Mouse (Mus musculus): ENCODE data around the gene Polm.
"Not testable (repeated sequence)": the region's sequence is repeated elsewhere in the genome, so short reads cannot be mapped to it uniquely, and the experiment has no call there.

Gene Polm

GRCm38 (mm10) chr11:5855481-5855880 lies 17.7 kb upstream of the Polm start:
- no peak for DNase-seq (ENCODE audit: low read depth, low spot score)

- no peak for DNase-seq (ENCODE audit: low read depth, low spot score)
Observed at GRCm38 (mm10) chr11:5852314-5852713, 14.5 kb upstream of the Polm start.

DNA sequence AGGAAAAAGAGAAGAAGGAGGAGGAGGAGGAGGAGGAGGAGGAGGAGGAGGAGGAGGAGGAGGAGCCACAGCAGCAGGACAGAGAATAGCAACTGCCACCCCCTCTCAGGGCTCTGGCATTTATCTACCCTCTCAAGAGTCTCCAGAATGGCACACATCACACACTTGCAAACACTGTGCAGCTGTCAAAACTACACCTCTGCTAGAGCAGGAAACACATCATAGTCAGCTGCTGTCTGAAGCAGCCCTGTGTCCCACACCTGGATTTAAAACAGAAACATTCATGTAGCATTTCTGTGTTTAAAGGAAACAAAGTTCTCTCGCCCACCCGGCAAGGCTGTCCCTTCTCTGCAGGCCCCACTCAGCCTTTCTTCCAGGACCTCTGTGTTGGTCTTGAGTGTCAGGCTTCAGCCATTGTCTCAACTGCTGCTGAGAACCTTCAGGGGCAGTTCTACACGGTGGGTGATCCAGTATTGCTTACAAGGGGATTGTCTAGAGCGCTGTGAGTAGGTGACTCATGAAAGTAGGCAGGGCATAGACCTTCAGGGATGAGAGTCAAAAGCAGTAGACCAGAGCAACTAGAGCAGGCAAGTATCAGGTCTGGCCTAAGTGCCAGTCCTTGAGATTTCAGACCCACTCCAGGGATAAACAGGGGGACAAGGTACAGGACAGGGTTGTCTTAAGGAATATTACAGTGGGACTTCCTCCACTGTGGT lies 13.4 kb upstream of the Polm start:
- DNase-seq (ENCODE audit: low read depth, low spot score), result no peak

DNA sequence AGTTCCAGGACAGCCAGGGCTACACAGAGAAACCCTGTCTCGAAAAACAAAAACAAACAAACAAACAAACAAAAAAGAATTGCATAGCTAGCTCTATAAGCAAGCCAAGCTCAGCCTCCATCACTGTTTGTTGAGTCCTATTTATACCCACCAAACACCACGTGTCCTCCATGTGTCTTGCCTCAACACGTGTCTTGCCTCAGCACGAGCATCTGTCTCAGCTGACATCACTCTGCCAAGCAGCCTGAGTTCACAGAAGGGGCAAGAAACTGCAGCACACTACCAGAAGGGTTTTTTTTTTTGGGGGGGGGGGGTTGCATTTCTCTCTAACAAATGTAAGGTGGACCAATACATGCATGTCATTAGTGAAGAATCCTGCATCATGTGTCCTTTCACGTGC lies 12.6 kb upstream of the Polm start:
- DNase-seq (ENCODE audit: low read depth, low spot score), result no peak

DNA sequence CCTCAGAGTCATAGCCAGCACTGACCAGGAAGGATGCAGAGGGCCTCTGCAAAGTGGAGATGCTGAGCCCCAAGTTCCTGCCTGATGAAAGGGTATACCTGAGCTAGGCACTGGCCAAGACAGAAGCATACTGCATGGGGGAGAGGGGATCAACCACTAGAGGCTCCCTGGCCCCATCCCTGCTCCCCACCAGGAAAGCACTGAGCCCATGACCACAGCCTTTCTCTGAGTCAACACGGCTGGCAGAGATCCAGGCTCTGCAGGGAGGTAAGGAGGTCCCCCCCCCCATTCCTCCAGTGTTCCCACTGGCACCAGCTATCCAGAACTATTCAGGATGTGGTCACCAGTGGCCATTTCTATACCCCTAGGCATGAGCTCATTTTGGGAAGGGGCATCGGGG lies 11.5 kb upstream of the Polm start:
- no peak for DNase-seq (ENCODE audit: low read depth, low spot score)

DNA sequence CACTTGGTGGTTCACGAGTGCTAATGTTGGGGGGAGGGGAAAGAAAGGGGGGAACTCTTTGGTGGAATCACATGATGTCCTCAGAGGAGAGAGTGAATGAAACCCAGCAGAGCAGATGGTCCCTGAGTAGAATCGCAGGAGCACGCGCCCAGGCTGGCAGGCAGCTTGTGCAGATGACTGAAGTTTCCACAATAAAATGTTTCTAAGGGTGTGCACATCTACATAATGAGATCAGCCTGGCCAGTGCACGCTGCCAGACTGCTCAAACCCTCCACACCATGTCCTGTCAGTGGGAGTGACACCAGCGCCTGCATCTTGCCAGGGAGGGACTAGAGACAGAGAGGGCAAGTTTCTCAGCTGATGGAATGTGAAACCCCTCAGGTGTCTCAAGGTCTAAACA lies 10.9 kb upstream of the Polm start:
- no peak for DNase-seq (ENCODE audit: low read depth, low spot score)

DNA sequence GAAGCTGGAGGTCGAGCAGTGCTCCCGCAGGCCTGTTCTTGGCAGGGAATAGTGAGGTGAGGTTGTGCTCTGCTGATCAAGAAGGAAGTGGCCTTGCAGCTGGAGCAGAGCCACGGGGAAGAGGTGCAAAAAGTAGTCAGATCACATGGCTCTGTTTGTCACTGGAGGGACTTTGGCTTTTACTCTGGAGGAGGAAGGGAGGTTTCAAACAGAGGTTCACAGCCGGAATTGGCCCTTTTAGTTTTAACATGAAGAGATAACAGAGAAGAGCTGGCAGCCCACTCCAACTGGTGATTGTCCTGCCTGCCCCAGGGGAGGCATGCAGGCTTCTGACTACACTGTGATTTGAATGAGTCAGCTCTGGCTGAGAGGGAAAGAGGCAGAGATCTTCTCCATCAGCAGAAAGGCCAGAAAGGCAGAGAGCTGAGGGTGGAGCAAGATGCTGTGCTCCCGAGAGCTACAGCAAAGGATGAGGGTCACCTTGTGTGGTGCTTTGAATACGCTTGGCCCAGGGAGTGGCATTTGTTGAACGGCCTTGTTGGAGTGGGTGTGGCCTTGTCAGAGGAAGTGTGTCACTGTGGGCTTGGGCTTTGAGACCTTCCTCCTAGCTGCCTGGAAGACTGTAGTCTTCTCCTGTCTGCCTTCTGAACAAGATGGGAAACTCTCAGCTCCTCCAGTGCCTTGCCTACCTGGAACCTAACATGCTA lies 9.0 kb upstream of the Polm start:
- DNase-seq (ENCODE audit: low read depth, low spot score), result no peak

DNA sequence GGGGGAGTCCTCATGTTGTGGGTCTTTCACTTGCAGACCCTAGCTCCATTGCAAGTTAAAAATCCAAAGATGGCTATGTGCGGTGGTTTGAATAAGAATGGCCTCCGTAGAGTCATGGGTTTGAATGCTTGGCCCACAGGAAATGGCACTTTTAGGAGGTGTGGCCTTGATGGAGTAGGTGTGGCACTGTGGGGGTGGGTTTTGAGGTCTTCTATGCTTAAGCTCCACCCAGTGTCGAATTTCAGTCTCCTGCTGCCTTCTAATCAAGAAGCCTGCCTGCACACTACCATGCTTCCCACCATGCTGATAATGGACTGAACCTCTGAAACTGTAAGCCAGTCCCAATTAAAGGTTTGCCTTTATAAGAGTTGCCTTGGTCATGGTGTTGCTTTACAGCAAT lies 5.3 kb upstream of the Polm start:
- DNase-seq (ENCODE audit: low read depth, low spot score), result no peak

GRCm38 (mm10) chr11:5841751-5842150 lies 3.9 kb upstream of the Polm start:
- DNase-seq (ENCODE audit: low read depth, low spot score), result no peak

GRCm38 (mm10) chr11:5840346-5840745 lies 2.5 kb upstream of the Polm start:
- no peak for DNase-seq (ENCODE audit: low read depth, low spot score)

DNA sequence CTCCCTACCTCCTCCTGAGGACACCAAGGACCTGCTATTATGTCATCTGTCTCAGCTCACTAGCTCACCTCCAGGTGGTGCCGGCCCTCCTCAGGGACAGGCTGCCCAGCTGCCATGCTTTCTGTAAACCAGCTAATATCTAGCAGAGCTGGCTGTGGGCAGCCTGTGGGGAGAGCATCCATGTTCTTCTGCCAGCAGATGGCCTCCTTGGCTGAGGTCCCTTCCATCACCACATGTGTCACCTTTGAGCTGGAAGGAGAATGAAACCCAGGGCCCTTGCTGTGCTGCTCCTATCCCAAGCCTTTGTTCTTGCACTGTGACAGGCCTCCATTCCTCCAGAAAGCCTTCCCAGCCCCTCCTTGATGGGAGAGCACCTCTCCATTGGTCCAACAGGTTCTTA lies 1.7 kb downstream of the Polm start:
- peak; percentile 47 for DNase-seq (ENCODE audit: low read depth, low spot score)

DNA sequence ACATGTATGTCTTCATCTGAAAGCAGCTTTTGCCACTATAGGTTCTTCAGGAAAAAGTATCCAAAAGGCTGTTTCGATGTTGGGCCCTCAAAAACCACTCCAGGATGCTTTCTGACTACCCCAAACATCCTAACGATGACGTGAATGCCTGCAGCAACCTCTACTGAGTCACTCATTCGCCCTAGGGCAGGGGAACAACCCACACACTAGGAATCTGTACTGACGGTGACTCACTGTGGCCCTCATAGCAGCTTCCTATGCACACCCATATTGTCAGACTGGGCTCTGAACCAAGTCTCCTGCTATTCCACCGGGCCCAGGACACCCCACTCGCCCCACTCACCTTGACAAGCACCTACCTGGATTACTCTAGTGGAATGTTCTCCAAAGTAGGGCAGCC lies 2.8 kb downstream of the Polm start:
- no peak for DNase-seq (ENCODE audit: low read depth, low spot score)

- DNase-seq (ENCODE audit: low read depth, low spot score), result peak; percentile 62
Observed at GRCm38 (mm10) chr11:5834506-5834905, 3.3 kb downstream of the Polm start.

DNA sequence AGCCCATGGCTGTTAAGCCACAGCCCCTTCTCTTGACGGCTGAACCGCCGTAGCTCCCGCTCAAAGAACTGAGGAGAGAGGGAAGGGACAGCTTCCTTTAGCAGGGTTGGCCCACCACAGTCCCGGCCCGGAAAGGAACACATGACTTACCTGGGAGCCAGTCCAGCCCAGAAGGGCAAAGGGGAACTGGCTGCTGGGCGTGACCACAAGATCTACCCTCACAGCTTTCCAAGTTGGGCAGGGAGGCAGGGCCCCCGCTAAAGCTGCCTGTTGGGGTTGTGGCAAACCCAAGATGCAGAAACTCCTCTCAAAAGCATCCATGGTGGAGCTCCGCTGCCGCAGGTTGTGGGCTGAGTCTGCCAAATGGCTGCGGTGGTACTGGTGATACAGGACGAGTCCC lies 8.5 kb downstream of the Polm start:
- no peak for DNase-seq (ENCODE audit: low read depth, low spot score)

DNA sequence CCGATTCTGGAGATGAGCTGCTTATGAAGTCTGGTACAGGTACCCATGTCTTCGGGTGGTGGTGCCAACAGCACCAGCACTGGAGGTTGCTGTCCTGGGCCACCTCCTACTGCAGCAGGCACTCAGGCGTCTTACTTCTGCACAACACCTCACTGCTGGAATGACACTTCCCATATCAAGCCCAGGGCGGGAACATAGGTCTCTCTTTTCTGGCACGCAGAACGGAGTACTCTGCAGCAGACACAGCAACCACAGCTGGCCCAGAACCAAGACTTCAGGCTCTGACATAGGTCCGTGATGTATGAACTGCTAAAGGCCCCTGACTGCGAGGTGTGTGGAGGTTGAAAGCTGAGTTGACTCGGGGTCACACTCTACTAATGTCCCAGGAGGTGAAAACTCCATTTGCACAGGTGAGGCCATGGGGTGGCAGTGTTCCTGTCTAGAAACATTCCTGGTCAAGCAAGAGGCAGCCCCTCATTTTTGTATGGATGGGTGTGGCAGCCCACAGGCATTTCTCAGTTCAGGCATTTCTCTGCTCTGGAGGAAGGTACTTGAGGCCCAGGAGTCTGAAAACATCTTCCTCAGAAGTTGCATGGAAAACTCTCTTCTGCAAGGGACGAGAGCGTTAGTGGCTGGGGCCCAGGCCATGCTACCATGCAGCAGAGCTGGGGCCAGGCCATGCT lies 9.2 kb downstream of the Polm start:
- no peak for DNase-seq (ENCODE audit: low read depth, low spot score)

DNA sequence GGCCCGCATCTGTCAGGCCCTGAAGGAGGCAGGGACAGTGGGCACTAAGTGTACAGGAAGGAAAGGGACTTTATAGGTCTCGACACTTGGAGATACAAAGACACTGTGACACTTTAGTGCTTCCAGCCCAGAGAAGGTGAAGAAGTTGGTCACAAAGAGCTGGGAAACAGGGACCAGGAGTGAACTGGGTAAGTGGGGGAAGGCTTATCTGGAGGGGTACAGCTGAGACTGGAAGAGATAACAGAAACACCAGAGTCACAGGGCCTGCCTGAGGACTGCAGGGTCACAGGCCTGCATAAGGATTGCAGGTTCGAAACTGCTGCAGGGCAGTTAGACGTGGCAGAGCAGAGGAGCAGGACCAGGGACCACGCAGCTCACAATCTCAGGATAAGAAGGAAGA lies 9.9 kb downstream of the Polm start:
- DNase-seq (ENCODE audit: low read depth, low spot score), result no peak

GRCm38 (mm10) chr11:5825432-5825831 lies 12.4 kb downstream of the Polm start:
- DNase-seq (ENCODE audit: low read depth, low spot score), result no peak

- no peak for DNase-seq (ENCODE audit: low read depth, low spot score)
Observed at GRCm38 (mm10) chr11:5819223-5819622, 18.6 kb downstream of the Polm start.

GRCm38 (mm10) chr11:5813381-5813780 lies 24.4 kb downstream of the Polm start:
- DNase-seq (ENCODE audit: low read depth, low spot score), result peak; percentile 60

- not testable (repeated sequence) for DNase-seq (ENCODE audit: low read depth, low spot score)
Observed at GRCm38 (mm10) chr11:5809487-5809886, 28.3 kb downstream of the Polm start.

DNA sequence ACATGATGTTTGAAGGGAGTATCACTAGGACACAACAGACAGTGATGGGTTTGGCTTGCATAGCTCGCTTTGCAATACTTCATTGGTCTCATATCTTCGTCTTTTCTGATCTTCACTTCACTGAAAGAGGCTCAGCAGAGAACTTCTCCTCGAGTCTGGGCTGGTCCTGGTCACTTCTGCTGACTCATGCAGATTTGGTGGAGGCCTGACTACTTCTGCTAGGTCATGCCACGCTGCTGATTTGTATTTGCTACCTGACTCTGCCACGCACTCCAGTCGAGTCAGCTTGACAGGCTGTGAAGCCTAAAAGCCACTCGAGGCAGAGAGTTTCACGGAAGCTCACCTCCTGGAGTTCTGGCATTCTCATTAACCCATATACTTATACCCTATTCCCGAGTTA lies 29.9 kb downstream of the Polm start:
- no peak for DNase-seq (ENCODE audit: low read depth, low spot score)

GRCm38 (mm10) chr11:5805711-5806110 lies 32.1 kb downstream of the Polm start:
- DNase-seq (ENCODE audit: low read depth, low spot score), result no peak

DNA sequence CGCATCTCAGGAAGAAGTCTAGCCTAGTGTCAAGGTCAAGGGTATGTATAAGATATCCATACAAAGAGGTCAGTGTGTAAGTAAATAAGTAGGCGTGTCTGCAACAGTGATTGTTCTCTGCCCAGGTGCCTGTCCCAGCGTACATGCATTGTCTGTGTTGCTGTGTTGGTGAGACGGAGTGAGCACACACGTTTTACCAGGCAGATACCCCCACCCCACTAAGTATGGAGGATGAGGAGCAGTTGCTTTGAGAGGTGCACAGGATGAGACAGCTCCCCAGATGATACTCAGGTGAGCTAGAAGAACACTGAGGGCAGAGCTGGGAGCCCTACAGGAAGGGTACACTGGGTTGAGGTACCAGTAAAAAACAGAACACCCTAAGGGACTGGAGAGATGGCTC lies 33.6 kb downstream of the Polm start:
- no peak for DNase-seq (ENCODE audit: low read depth, low spot score)
